Mouse (Mus musculus) neutrophil, adult 5-6 weeks (primary cell): ENCODE results near the gene B3galnt1. TPM values are rescaled to one million over a fixed set of nuclear protein-coding genes. Genes with fewer than 3 reads are reported as not detected.

Source experiments
- ATAC-seq: fragments of 151-379, 151-347 bp; 2 replicates; pipeline ENCODE4 v1.8.0; 2017; ENCODE audit warnings: mild to moderate bottlenecking, moderate TSS enrichment; ENCODE audit not compliant: insufficient number of reproducible peaks, poor library complexity, low FRiP score, severe bottlenecking; ENCODE audit errors: extremely low read depth
- total RNA-seq: library from RNA; stranded (forward); fragments of 200-1000 nt; gene quantifications from 2 replicates; pipeline ENCODE4 v1.2.3, GENCODE M21; 2017

The B3galnt1 gene
- total RNA-seq = not detected in 2 replicates

DNA sequence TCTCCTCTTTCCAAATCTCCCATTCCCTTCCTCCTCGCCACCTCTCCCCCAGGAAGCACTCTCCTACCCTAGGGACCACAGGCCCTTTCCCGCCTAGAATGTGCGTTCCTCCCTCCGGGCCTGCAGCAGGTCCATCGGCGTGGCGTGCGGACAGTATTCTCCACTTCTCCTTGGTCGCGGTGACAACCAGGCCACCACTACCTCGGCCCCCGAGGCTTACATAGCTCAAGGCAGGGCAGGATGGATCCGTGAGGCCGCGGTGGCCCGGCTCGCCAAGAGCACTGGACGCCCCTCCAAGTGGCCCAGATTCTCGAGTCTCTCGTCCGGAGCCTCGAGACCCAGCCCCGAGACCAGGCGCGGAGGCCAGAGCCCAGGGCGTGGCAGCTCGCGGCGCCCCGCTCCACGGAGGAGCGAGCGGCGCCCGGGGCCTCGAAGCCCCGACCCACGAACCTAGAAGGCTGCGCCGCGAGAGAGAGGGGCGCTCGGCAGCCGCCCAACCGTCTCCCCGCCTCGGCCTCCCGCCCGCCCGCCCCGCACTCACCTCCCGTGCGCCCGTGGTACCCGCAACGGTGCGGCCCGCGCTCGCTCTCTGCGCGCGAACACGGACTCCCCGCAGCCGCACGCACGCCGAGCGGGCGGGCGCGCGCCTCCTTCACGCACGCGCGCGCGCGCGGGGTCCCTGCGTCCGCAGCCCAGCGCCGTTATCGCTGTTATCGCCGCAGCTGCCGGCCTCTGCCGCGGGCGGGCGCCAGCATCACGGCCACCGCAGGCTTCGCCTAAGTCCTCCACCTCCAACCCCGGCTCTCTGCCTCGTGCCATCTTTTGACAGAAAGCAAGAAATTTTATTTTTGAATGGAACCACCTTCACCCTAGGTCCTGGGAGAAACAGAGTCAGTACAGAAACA lies at the start of gene B3galnt1:
Gene B3galnt1 (minus strand): TSS at position 700 of the 905 bp plus-strand sequence.
- no peak for ATAC-seq

DNA sequence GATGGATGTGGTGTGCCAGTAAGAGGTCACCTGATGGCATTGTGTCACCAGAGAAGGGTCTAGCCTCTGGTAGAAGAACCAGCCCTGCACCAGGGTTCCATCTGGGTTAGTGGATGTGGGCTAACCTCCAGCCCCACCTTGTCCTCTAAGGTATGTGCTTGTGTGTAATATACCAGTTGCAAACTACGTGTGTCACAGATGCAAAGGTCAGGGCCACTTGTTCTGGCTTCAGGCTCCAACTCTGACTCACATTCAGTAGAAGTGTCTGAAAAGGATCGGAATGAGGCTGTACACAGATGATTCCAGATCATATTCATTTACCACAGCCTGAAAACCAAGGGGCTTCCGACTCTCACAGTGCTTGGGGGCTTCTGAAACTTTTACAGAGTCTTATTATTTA lies 35.8 kb upstream of the B3galnt1 start:
- no peak for ATAC-seq

DNA sequence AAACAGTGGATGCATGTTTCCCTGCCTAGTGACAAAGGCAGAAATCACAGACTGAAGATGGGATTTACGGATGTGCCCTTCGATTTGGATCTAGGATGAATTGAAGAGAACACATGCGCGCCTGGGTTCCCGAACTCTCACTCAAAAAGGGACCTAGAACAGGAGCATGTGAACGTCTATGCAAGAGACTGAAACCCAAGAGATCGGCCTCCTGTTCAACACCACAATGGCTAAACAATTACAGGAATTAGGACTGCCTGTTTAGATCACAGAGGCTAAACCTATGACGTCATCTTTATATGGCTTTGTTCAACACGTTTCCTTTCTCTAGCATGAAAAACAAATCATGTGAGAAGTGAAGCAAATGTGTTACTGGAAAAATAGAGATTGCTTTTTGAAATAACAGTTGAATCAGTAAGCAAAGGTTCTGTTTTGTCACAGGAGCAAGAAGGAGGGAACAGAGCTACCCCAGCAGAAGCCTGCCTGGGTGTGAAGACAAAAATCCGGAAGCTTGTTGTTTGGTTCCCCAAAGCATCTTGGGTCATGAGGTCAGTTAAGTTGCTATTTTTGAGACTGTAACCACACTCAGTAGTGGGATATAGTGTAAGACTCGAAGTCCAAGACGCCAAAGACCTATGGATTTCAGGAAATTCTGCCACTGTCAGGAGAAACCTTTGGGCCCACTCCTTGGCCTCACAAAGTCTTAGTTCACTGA lies 35.1 kb upstream of the B3galnt1 start:
- ATAC-seq = no peak

- no peak for ATAC-seq
Observed at GRCm38 (mm10) chr3:69626963-69627590, 28.3 kb upstream of the B3galnt1 start.

GRCm38 (mm10) chr3:69626213-69626962 lies 27.6 kb upstream of the B3galnt1 start:
- ATAC-seq = no peak

- no peak for ATAC-seq
Observed at GRCm38 (mm10) chr3:69624182-69624581, 25.4 kb upstream of the B3galnt1 start.

DNA sequence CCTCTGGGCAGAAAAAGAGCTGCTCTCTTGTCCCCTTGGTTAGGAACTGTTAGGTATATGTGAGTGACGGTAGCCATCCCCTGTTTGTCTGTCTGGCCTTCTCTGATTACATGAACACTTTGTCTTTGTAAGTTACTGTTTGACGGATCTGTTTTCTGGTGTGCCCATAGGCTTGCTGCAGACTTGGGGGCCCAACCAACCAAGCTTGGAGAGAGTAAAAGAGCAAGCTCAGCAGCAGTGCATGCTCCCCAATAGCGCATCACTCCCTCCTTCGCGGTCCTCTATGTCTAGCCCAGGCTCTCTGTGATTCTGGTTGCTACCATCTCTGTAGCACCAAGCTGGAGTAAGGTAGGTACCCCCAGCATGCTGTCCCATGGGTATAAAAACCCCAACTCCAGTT lies 9.1 kb upstream of the B3galnt1 start:
- ATAC-seq = no peak

- ATAC-seq = no peak
Observed at GRCm38 (mm10) chr3:69607468-69607867, 8.7 kb upstream of the B3galnt1 start.

GRCm38 (mm10) chr3:69606923-69607322 lies 8.2 kb upstream of the B3galnt1 start:
- ATAC-seq = no peak

GRCm38 (mm10) chr3:69599166-69599500 lies 373 bp upstream of the B3galnt1 start:
- no peak for ATAC-seq

GRCm38 (mm10) chr3:69597816-69598215 lies 944 bp downstream of the B3galnt1 start:
- ATAC-seq = no peak

- ATAC-seq = no peak
Observed at GRCm38 (mm10) chr3:69597211-69597610, 1.5 kb downstream of the B3galnt1 start.

- ATAC-seq = no peak
Observed at GRCm38 (mm10) chr3:69596116-69596515, 2.6 kb downstream of the B3galnt1 start.

DNA sequence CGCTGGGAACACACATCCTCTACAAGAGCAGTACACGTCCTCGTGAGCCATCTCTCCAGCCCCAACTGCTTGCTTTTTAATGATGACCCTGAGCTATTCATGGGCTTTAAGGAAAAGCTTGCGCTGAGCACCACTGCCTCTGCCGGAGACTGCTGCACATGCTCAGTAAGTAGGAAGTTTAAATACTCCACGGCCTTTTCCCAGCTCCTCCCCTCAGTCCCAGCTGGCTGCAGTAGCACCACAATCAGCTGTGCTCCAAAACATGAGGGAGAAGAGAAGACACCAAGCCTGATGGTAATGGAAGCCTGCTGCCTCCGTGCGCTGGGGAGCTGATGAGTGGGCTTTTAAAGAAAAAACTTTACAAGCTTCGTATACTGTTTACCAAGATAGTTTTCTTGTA lies 4.7 kb downstream of the B3galnt1 start:
- ATAC-seq = no peak

DNA sequence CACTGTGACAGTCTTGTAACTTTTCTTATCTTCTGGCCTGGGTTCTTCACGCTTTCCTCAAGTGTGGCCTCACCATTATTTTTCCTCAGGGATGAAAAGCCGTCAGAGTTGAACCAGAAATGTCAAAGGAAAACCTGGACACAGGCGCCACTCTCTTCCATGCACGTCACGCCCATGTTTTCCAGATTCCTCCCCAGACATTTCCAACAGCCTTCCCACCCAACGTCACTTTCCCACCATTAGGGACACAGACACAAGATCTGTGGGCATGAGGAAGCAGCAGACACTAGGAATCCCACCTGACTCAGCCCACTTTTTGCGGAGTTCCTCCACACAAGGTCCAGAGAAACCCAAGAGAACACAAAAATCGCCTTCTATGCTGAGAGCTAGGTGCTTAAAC lies 5.3 kb downstream of the B3galnt1 start:
- ATAC-seq = no peak

GRCm38 (mm10) chr3:69588101-69588760 lies 10.5 kb downstream of the B3galnt1 start:
- no peak for ATAC-seq

- no peak for ATAC-seq
Observed at GRCm38 (mm10) chr3:69583798-69584197, 15.0 kb downstream of the B3galnt1 start.

GRCm38 (mm10) chr3:69578791-69579190 lies 20.0 kb downstream of the B3galnt1 start:
- no peak for ATAC-seq

DNA sequence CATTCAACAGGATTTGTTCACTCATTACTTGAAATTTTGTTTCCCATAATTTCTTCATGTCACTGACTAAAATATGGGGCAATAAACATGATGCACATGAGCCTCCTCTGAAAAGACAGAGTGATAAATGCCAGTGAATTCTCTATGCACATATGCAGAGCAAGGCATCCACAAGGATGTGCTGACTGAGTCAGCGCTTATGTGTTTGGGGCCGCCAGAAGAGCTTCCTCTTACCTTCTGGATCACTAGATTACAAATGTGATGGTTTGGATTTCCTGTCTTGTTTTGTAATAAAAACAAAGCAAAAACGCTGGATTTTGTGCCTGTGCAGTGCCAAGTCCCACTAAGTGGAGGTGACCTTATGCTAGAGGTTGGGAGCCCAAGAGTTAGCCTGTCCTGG lies 22.0 kb downstream of the B3galnt1 start:
- ATAC-seq = no peak
